Mouse (Mus musculus): Measurements from ENCODE around the gene Ocm. TPM values are rescaled to one million over a fixed set of nuclear protein-coding genes. Genes with fewer than 3 reads are reported as not detected.

Gene Ocm
- polyA plus RNA-seq, 1 experiment from 2014 or later = not detected

DNA sequence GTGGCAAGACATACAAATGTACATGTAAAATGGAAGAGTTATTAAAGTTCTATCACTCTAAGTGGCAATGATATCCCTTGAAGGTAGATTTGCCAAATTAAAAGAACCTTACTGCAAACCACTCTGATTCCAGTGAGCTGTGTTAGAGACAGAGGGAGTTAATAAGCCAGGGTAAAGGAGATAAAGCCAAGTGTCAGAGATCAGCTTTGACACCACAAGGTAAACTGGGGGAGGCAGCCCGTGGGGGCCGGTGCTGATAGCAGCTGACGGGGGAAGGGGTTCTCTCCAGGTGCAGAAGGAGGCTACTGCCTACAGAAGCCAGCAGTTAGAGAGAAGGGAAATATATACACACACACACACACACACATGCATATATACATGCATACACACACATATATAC lies 53.8 kb downstream of the Ocm start:
- Histone ChIP-seq H3K9ac (no peak overlapping the region), H3K27me3 (no peaks in the 10 kb centered on the region), H3K4me1 (no peaks in the 10 kb centered on the region), H3K36me3 (no peaks in the 10 kb centered on the region), H3K27ac (no peak overlapping the region), H3K4me2 (replicated peaks) (no peak overlapping the region), H3K9me3 (no peaks in the 10 kb centered on the region), H3K4me3 (no peak overlapping the region)
- no peak for ATAC-seq (ENCODE audit: low FRiP score, low read depth)
- 62% methylated on average over 3 of the region's 3 CpGs for WGBS

Other genes starting within 250 kb of the Ocm start
- gene Eif2ak1, start 208.9 kb downstream of the Ocm start, polyA plus RNA-seq (2015; fragmentation: Nextera tagmentation; extraction: Ambion mirVana) = 46.3 and 46.8 TPM in 2 replicates
- gene Ankrd61, start 129.0 kb downstream of the Ocm start, polyA plus RNA-seq (2015; fragmentation: Nextera tagmentation; extraction: Ambion mirVana) = 0.22 and 0.29 TPM in 2 replicates
- 97.9 and 106 TPM in 2 replicates for gene Aimp2, start 116.8 kb downstream of the Ocm start, polyA plus RNA-seq (2015; fragmentation: Nextera tagmentation; extraction: Ambion mirVana)
- 35.8 and 37.9 TPM in 2 replicates for gene Pms2, start 116.7 kb downstream of the Ocm start, polyA plus RNA-seq (2015; fragmentation: Nextera tagmentation; extraction: Ambion mirVana)
- 0.89 and 1.1 TPM in 2 replicates for gene Gm42421, start 98.5 kb downstream of the Ocm start, polyA plus RNA-seq (2015; fragmentation: Nextera tagmentation; extraction: Ambion mirVana)
- 0.80 and 1.0 TPM in 2 replicates for gene Rsph10b, start 93.6 kb downstream of the Ocm start, polyA plus RNA-seq (2015; fragmentation: Nextera tagmentation; extraction: Ambion mirVana)
- 84.5 and 85.5 TPM in 2 replicates for gene Ccz1, start 11.8 kb downstream of the Ocm start, polyA plus RNA-seq (2015; fragmentation: Nextera tagmentation; extraction: Ambion mirVana)
- gene Lmtk2, start 73.8 kb upstream of the Ocm start, polyA plus RNA-seq (2015; fragmentation: Nextera tagmentation; extraction: Ambion mirVana) = 3.3 and 3.8 TPM in 2 replicates
- gene Bhlha15, start 163.6 kb upstream of the Ocm start, polyA plus RNA-seq (2015; fragmentation: Nextera tagmentation; extraction: Ambion mirVana) = 0.06 and 0.22 TPM in 2 replicates
- gene Tecpr1, start 196.9 kb upstream of the Ocm start, polyA plus RNA-seq (2015; fragmentation: Nextera tagmentation; extraction: Ambion mirVana) = 26.3 and 27.0 TPM in 2 replicates
- gene Bri3, start 217.8 kb upstream of the Ocm start, polyA plus RNA-seq (2015; fragmentation: Nextera tagmentation; extraction: Ambion mirVana) = 112 and 126 TPM in 2 replicates

All from limb, embryonic 13.5 days (tissue).